Mouse (Mus musculus) testis, adult 2 months (tissue): ENCODE measurements around the gene Mip.

ENCODE experiments used
- CTCF ChIP-seq: fragments of 200-500 bp; IDR thresholded peaks from 2 replicates; pipeline ENCODE4 v1.5.1; 2012; ENCODE audit warnings: low read depth, mild to moderate bottlenecking, inconsistent platforms, low read length, moderate library complexity; ENCODE audit not compliant: control insufficient read depth, insufficient read depth, insufficient replicate concordance
- POLR2A ChIP-seq: fragments of 200-500 bp; IDR thresholded peaks from 2 replicates; pipeline ENCODE4 v1.6.1; 2012; ENCODE audit warnings: low read depth, mild to moderate bottlenecking, inconsistent platforms, low read length, moderate library complexity; ENCODE audit not compliant: control insufficient read depth

DNA sequence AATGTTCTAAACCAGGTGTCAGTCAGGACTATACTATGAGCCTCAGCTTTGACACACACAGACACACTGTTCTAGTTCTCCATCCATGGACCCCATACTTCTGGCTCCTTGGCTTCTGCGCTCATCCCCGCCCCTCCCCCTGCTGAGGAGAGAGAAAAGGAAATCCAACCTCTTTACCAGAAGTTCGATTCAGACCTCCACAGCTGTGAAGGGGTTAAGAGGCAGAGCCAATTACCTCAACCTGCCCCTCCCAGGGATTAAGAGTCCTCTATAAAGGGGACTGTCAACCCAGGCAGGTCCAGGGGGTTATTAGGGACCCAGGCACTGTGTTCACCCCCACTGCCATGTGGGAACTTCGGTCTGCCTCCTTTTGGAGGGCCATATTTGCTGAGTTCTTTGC lies at the start of gene Mip:
- TF ChIP-seq POLR2A (no peak), CTCF (no peak)
